Mouse (Mus musculus) liver, adult 2 months (tissue): ENCODE results near the gene Gcsam. TPM values are rescaled to one million over a fixed set of nuclear protein-coding genes. Genes with fewer than 3 reads are reported as not detected.
A peak's percentile ranks its signal among the peaks of the same experiment; 100 is the strongest.

Experiments used
- DNase-seq: peaks from one replicate; pipeline ENCODE4 v3.0.0-alpha.2; 2011; ENCODE audit warnings: low read depth, low spot score; ENCODE audit errors: extremely low read depth
- H3K27ac ChIP-seq: fragments of 200-500 bp; replicated peaks from 2 replicates; pipeline ENCODE4 v1.5.1; 2012; ENCODE audit warnings: low read depth, mild to moderate bottlenecking, control low read depth, inconsistent platforms, low read length; ENCODE audit not compliant: insufficient read depth
- H3K27me3 ChIP-seq: fragments of 200-500 bp; 2 replicates; pipeline ENCODE4 v1.6.1; 2012; ENCODE audit warnings: mild to moderate bottlenecking, moderate library complexity, low read length, inconsistent platforms; ENCODE audit not compliant: control insufficient read depth, insufficient read depth
- H3K36me3 ChIP-seq: fragments of 200-500 bp; 2 replicates; pipeline ENCODE4 v1.6.1; 2012; ENCODE audit warnings: low read length, inconsistent platforms; ENCODE audit not compliant: control insufficient read depth, insufficient read depth
- H3K4me1 ChIP-seq: fragments of 200-500 bp; 2 replicates; pipeline ENCODE4 v1.6.1; 2011; ENCODE audit warnings: low read length; ENCODE audit not compliant: control insufficient read depth, insufficient read depth
- H3K4me3 ChIP-seq: fragments of 200-500 bp; 2 replicates; pipeline ENCODE4 v1.5.1; 2011; ENCODE audit warnings: low read depth, mild to moderate bottlenecking, control low read depth, low read length, moderate library complexity; ENCODE audit not compliant: insufficient read depth
- H3K79me2 ChIP-seq: fragments of 200-500 bp; 2 replicates; pipeline ENCODE4 v1.6.1; 2012; ENCODE audit warnings: inconsistent platforms, mild to moderate bottlenecking, low read length, moderate library complexity; ENCODE audit not compliant: control insufficient read depth, insufficient read depth
- H3K9ac ChIP-seq: fragments of 200-500 bp; 2 replicates; pipeline ENCODE4 v1.6.1; 2012; ENCODE audit warnings: low read depth, mild to moderate bottlenecking, control low read depth, inconsistent platforms, low read length
- CTCF ChIP-seq: fragments of 200-500 bp; IDR thresholded peaks from 2 replicates; pipeline ENCODE4 v1.5.1; 2011; ENCODE audit warnings: low read depth, low read length, control low read depth
- POLR2A ChIP-seq: fragments of 200-500 bp; IDR thresholded peaks from 2 replicates; pipeline ENCODE4 v1.6.1; 2011; ENCODE audit warnings: low read length, control low read depth; ENCODE audit not compliant: insufficient read depth; ENCODE audit errors: extremely low read depth
- WGBS: fragments of 180-500 bp; shearing (Covaris S2); methylation state at CpG from one replicate; pipeline ENCODE4 v1.1.7; 2018; 5-methylcytosine and 5-hydroxymethylcytosine counted together
- polyA plus RNA-seq: library from polyadenylated mRNA; depleted of rRNA; stranded (reverse); fragments of >200 nt; gene quantifications from 2 replicates; pipeline ENCODE4 v1.2.3, GENCODE M21; 2012
- total RNA-seq: library from RNA; depleted of rRNA; stranded (reverse); fragments of >200 nt; gene quantifications from 2 replicates; pipeline ENCODE4 v1.2.3, GENCODE M21; 2014

The Gcsam gene
- total and polyA plus RNA-seq, 2 experiments, result 0.09 to 0.15 TPM

DNA sequence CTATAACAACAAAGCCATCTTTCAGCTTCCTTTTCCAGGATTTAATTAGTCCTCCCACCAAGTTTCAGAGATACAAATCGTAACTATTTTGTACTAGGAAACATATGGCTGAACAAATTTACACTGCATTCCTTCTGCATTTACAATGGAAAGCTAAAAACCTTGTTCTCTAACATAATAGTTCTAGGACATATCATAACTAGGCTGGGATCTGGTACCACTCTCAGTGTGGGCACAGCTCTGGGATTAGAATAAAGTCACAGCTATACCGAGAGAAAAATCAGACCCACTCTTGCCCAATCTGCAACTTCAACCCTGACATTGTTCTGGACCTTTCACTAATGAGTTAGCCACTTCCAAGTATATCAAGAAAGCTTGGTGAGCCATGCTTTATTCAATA, 25.6 kb downstream of the Gcsam start:
- Histone ChIP-seq H3K4me3 (no peak overlapping the region), H3K79me2 (no peaks in the 10 kb centered on the region), H3K36me3 (no peaks in the 10 kb centered on the region), H3K9ac (no peak overlapping the region), H3K27me3 (no peaks in the 10 kb centered on the region), H3K27ac (no peak overlapping the region), H3K4me1 (peaks cover 2% of the 10 kb centered on the region; the same call in 1 of the 2 replicates)
- TF ChIP-seq CTCF (no peak), POLR2A (no peak)
- 87% methylated on average over 2 of the region's 2 CpGs for WGBS
- no peak for DNase-seq

DNA sequence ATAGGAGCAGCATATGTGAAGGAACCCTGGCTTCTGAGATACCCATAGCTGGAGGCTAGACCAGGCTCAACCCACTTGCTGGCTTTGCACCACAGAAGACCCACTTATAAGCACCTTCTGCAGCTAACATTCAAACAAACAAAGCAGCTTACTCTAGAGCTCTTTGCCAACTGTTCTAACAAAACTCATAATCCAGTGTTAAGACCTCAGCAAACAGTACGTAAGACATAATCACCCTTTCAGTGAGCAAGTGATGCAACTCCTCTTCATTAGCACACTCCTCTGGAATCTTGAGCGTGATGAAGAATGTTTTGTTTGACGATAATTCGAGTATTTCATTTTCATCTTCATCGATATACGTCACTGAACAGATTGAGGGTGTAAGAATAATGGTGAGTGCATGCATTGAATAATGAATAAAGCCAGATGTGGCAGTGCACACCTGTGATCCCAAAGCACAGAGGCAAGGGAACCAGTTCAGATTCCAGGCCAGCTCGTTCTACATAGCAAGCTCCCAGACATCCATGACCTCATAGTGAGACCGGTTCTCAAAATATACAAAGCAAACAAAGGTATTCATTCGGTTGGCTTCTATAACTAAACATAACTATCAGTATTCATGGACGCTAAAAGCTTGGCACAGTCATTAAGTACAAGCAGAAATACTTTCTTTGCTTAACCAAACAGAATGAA, 30.0 kb downstream of the Gcsam start:
- WGBS, result 70% methylated on average over 10 of the region's 10 CpGs
- TF ChIP-seq CTCF (no peak), POLR2A (no peak)
- Histone ChIP-seq H3K4me1 (peaks cover 16% of the 10 kb centered on the region), H3K79me2 (no peaks in the 10 kb centered on the region), H3K27ac (no peak overlapping the region), H3K4me3 (no peak overlapping the region), H3K9ac (no peak overlapping the region), H3K36me3 (no peaks in the 10 kb centered on the region), H3K27me3 (no peaks in the 10 kb centered on the region)
- no peak for DNase-seq

- H3K27ac ChIP-seq, result peak overlapping the region; percentile 9; the same call in 1 of the 2 replicates
Measured at GRCm38 (mm10) chr16:45641301-45641700, 31.1 kb downstream of the Gcsam start.

DNA sequence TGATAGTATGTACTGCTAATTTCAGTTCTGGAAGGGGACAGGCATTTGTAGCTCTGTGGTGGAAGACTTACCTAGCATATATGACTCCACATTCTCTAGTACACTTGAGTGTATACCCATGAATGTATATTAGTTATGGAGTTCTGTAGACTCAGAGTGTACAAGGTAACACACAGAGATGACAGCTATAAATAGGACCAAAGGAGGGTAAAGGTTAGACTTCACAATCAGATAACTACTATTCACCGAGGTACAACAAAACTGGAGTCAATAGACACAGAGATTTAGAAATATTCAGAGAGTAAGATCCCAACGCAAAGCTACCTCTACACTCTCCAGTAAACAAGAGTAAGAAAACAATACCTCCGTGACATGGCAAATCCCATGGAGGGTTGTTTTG, 33.8 kb downstream of the Gcsam start:
- WGBS, result 26% methylated on average over 3 of the region's 3 CpGs
- Histone ChIP-seq H3K4me1 (peaks cover 16% of the 10 kb centered on the region), H3K27me3 (no peaks in the 10 kb centered on the region), H3K36me3 (no peaks in the 10 kb centered on the region), H3K79me2 (no peaks in the 10 kb centered on the region), H3K4me3 (no peak overlapping the region), H3K9ac (no peak overlapping the region), H3K27ac (no peak overlapping the region)
- peak; percentile 58 for DNase-seq
- TF ChIP-seq CTCF, result no peak
- TF ChIP-seq POLR2A, result no peak

More at GRCm38 (mm10) chr16:45641301-45641700, 31.1 kb downstream of the Gcsam start:
- no peak overlapping the region for H3K9ac ChIP-seq
- WGBS, result 22% methylated on average over 3 of the region's 3 CpGs
- H3K27me3 ChIP-seq, result no peaks in the 10 kb centered on the region
- H3K79me2 ChIP-seq, result no peaks in the 10 kb centered on the region
- H3K36me3 ChIP-seq, result no peaks in the 10 kb centered on the region
- peaks cover 16% of the 10 kb centered on the region for H3K4me1 ChIP-seq
- H3K4me3 ChIP-seq, result no peak overlapping the region
- peak; percentile 69 for DNase-seq
- TF ChIP-seq CTCF, result no peak
- no peak for TF ChIP-seq POLR2A

GRCm38 (mm10) chr16:45644380-45644779, 34.2 kb downstream of the Gcsam start:
- TF ChIP-seq POLR2A (no peak), CTCF (no peak)
- 17% methylated on average over 6 of the region's 6 CpGs for WGBS
- DNase-seq, result peak; percentile 61
- H3K79me2 ChIP-seq, result no peaks in the 10 kb centered on the region
- peaks cover 16% of the 10 kb centered on the region for H3K4me1 ChIP-seq
- no peak overlapping the region for H3K4me3 ChIP-seq
- H3K27ac ChIP-seq, result no peak overlapping the region; the same call in 1 of the 2 replicates
- no peak overlapping the region for H3K9ac ChIP-seq
- H3K36me3 ChIP-seq, result no peaks in the 10 kb centered on the region
- H3K27me3 ChIP-seq, result no peaks in the 10 kb centered on the region

- H3K27me3 ChIP-seq, result no peaks in the 10 kb centered on the region
- peak; percentile 19 for DNase-seq
- 61% methylated on average over 2 of the region's 2 CpGs for WGBS
- H3K9ac ChIP-seq, result no peak overlapping the region
- TF ChIP-seq CTCF (no peak), POLR2A (no peak)
- no peaks in the 10 kb centered on the region for H3K36me3 ChIP-seq
- peaks cover 6% of the 10 kb centered on the region; the same call in 1 of the 2 replicates for H3K4me1 ChIP-seq
- H3K79me2 ChIP-seq, result no peaks in the 10 kb centered on the region
- H3K4me3 ChIP-seq, result no peak overlapping the region
- H3K27ac ChIP-seq, result no peak overlapping the region
Measured at GRCm38 (mm10) chr16:45651497-45651896, 41.3 kb downstream of the Gcsam start.
